ENCODE assay signal across 18 mouse cellular contexts in the genomic region with DNA sequence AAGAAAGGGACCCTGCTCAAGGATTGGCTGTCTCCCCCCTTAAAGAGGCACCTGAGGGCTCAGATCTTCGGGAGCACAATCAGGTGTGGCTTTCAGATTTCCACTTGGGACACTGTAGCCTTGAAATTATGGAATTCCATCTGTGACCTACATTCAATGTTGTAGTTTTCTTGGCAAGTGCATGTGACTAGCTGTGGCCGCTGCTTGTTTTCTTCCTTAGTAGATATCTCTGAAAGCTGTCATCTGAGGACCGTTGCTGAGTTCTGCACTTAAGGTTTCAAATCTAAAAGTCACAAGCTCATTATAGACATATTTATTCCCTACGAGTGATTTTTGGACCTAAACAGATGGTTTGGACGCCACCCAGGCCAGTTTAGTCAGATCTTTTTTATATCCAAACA.
DNase-seq lines count a peak whose midpoint lies in the region; ATAC-seq and TF ChIP-seq lines count a peak whose summit lies in the region.
"Had no signal": no experiment of that assay in that cellular context is flagged by ENCODE, and none has a peak within 500 bp of the region (broad histone marks: within the 10 kb centered on the region; RNA-seq: fewer than 3 reads in every experiment).

No protein-coding gene starts in this region.

- DNase-seq in frontal cortex, postnatal 14 days (ENCODE audit: low spot score in 2 of 2) = no peak
- peak; percentile 8 for DNase-seq in right cerebral cortex, adult 18-20 months
- DNase-seq in right cerebral cortex, postnatal 36 days (ENCODE audit: low spot score in 2 of 2) = no peak
- DNase-seq in cerebellum, adult 8-10 months = peak; percentile 62
- peak; percentile 26 to 32 for DNase-seq in layer of hippocampus, adult 2 months (ENCODE audit: low spot score in 2 of 2)
- DNase-seq in thymus, postnatal 10 days (ENCODE audit: low spot score in 2 of 2) = no peak
- DNase-seq in adrenal gland, postnatal 36 days = no peak
- DNase-seq: gastrocnemius, postnatal 14 days; heart, adult 2 months; kidney, adult 11 months; lung, postnatal 10 days had no signal

- no peak for TF ChIP-seq CTCF in layer of hippocampus, adult 2 months (conservative IDR thresholded peaks at IDR 0.05)

- peak; percentile 55; the same call in 1 of the 2 replicates for ATAC-seq in frontal cortex, adult (ENCODE audit: low TSS enrichment)
- ATAC-seq: midbrain, embryonic 13.5 days had no signal

- H3K4me3 ChIP-seq in layer of hippocampus, adult 2 months = no peak overlapping the region
- H3K4me3 ChIP-seq: embryonic facial prominence, embryonic 15.5 days; heart, adult 2 months; heart, embryonic 15.5 days; limb, embryonic 15.5 days; liver, embryonic 15.5 days; midbrain, embryonic 13.5 days; neural tube, embryonic 12.5 days had no signal

- H3K27ac ChIP-seq in layer of hippocampus, adult 2 months = 0 out of 2 replicates have a peak overlapping the region, but pooled peaks have one; percentile 1
- H3K27ac ChIP-seq: embryonic facial prominence, embryonic 15.5 days; heart, adult 2 months; heart, embryonic 15.5 days; limb, embryonic 15.5 days; liver, embryonic 15.5 days; midbrain, embryonic 13.5 days; neural tube, embryonic 12.5 days had no signal

Comparison
In these comparisons a context has a peak if more than half of its experiments do, and no peak if none do; other contexts are left out.
1. DNase-seq: peak in right cerebral cortex, adult 18-20 months (single experiment), cerebellum, adult 8-10 months (single experiment) and layer of hippocampus, adult 2 months (2 of 2); none in frontal cortex, postnatal 14 days (0 of 2), right cerebral cortex, postnatal 36 days (0 of 2), thymus, postnatal 10 days (0 of 2) and adrenal gland, postnatal 36 days (0 of 2).